Mouse (Mus musculus): Measurements from ENCODE around the gene Rimbp3.

DNA sequence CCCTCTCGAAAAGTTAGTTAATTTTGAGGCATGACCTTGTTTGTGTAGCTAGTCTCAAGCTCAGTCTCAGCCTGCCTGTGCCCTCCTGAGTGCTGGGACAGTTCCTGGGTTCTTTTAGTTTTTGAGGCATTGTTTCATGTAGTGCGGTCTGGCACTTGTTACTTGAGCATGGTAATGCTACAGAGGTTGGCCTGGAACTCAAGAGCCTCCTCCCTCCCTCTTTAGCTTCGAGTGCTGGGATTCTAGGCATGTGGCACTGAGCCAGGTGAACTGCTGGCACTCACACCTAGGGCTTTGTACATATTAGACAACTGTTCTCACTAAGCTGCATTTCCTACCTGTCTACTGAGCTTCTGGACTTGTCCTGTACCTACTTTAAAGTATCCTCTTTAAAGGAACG is 39.3 kb downstream of the Rimbp3 start:
- no peak for TF ChIP-seq CTCF (IDR thresholded peaks at IDR 0.05; ENCODE audit: low read depth)
- no peak for TF ChIP-seq EP300 (IDR thresholded peaks at IDR 0.05; ENCODE audit: low read depth)
